Mouse (Mus musculus) MEL (cell line): ENCODE measurements around the gene Tulp4. TPM values are rescaled to one million over a fixed set of nuclear protein-coding genes. Genes with fewer than 3 reads are reported as not detected.

Source experiments
- DNase-seq: peaks from one replicate; pipeline ENCODE4 v3.0.0; 2011; ENCODE audit warnings: low read depth, low spot score
- H3K27ac ChIP-seq: 2 replicates; pipeline ENCODE4 v1.5.1; 2012; ENCODE audit warnings: low read depth, mild to moderate bottlenecking, control low read depth, low read length, moderate library complexity; ENCODE audit not compliant: control insufficient read depth
- H3K27me3 ChIP-seq, 2 experiments: fragments of 150-350 bp in 1 of 2; sonication (generic) in 1 of 2; 2 replicates each; pipeline ENCODE4 v1.6.1; 2012; ENCODE audit warnings: low read length in 2 of 2, mild to moderate bottlenecking in 2 of 2, improper control_type of control experiment in 1 of 2, moderate library complexity in 1 of 2; ENCODE audit not compliant: insufficient read depth in 2 of 2, control insufficient read depth in 1 of 2
- H3K36me3 ChIP-seq, 2 experiments: 2 replicates each; pipeline ENCODE4 v1.6.1; 2012 to 2014; ENCODE audit warnings: low read length in 2 of 2, improper control_type of control experiment in 1 of 2, inconsistent platforms in 1 of 2, mild to moderate bottlenecking in 1 of 2; ENCODE audit not compliant: insufficient read depth in 2 of 2, control insufficient read depth in 1 of 2
- H3K4me1 ChIP-seq, 2 experiments: fragments of 150-350 bp in 1 of 2; sonication (generic) in 1 of 2; 2 replicates each; pipeline ENCODE4 v1.6.1; 2012; ENCODE audit warnings: low read length in 2 of 2, improper control_type of control experiment in 1 of 2, mild to moderate bottlenecking in 1 of 2; ENCODE audit not compliant: insufficient read depth in 2 of 2, control insufficient read depth in 1 of 2
- H3K4me3 ChIP-seq, 2 experiments: fragments of 150-350 bp in 1 of 2; sonication (generic) in 1 of 2; 2 replicates each; pipeline ENCODE4 v1.5.1; 2012; ENCODE audit warnings: low read depth in 2 of 2, low read length in 2 of 2, mild to moderate bottlenecking in 2 of 2, moderate library complexity in 2 of 2, control low read depth in 1 of 2, improper control_type of control experiment in 1 of 2; ENCODE audit not compliant: control insufficient read depth in 1 of 2, insufficient read depth in 1 of 2
- H3K79me2 ChIP-seq: 2 replicates; pipeline ENCODE4 v1.6.1; 2012; ENCODE audit warnings: mild to moderate bottlenecking, low read length, moderate library complexity; ENCODE audit not compliant: control insufficient read depth, poor library complexity, insufficient read depth
- H3K9ac ChIP-seq: 2 replicates; pipeline ENCODE4 v1.6.1; 2012; ENCODE audit warnings: low read depth, mild to moderate bottlenecking, control low read depth, low read length, moderate library complexity; ENCODE audit not compliant: control insufficient read depth, poor library complexity, severe bottlenecking
- H3K9me3 ChIP-seq: fragments of 150-350 bp; sonication (generic); replicated peaks from 2 replicates; pipeline ENCODE4 v1.6.1; 2012; ENCODE audit warnings: mild to moderate bottlenecking, low read length, improper control_type of control experiment, moderate library complexity; ENCODE audit not compliant: insufficient read depth
- BHLHE40 ChIP-seq: IDR thresholded peaks from 2 replicates; pipeline ENCODE4 v1.6.1; 2012; ENCODE audit warnings: low read depth, mild to moderate bottlenecking, inconsistent platforms, low read length, improper control_type of control experiment, borderline replicate concordance
- CHD2 ChIP-seq: IDR thresholded peaks from 2 replicates; pipeline ENCODE4 v1.6.1; 2011; ENCODE audit warnings: low read length, improper control_type of control experiment
- CTCF ChIP-seq, 3 experiments: IDR thresholded peaks in 2 of 3; conservative IDR thresholded peaks in 1 of 3; 2 replicates each; pipeline ENCODE4 v1.5.1; 2011 to 2012; ENCODE audit warnings: low read length in 3 of 3, low read depth in 2 of 3, mild to moderate bottlenecking in 2 of 3, improper control_type of control experiment in 1 of 3, inconsistent platforms in 1 of 3, mixed read lengths in 1 of 3, moderate library complexity in 1 of 3; ENCODE audit not compliant: control insufficient read depth in 1 of 3, insufficient read depth in 1 of 3, poor library complexity in 1 of 3, severe bottlenecking in 1 of 3
- E2F4 ChIP-seq: IDR thresholded peaks from 2 replicates; pipeline ENCODE4 v1.6.1; 2011; ENCODE audit warnings: low read depth, low read length, improper control_type of control experiment, borderline replicate concordance
- ELF1 ChIP-seq: IDR thresholded peaks from 2 replicates; pipeline ENCODE4 v1.6.1; 2014; ENCODE audit warnings: low read depth, mild to moderate bottlenecking, inconsistent platforms, low read length, improper control_type of control experiment, moderate library complexity
- ETS1 ChIP-seq: IDR thresholded peaks from 2 replicates; pipeline ENCODE4 v1.6.1; 2012; ENCODE audit warnings: low read depth, mild to moderate bottlenecking, inconsistent platforms, low read length, improper control_type of control experiment, moderate library complexity
- GATA1 ChIP-seq: IDR thresholded peaks from 2 replicates; pipeline ENCODE4 v1.6.1; 2011; ENCODE audit warnings: low read depth, low read length, improper control_type of control experiment
- HCFC1 ChIP-seq: IDR thresholded peaks from 2 replicates; pipeline ENCODE4 v1.6.1; 2012; ENCODE audit warnings: low read depth, mild to moderate bottlenecking, inconsistent platforms, low read length, improper control_type of control experiment, moderate library complexity
- KAT2A ChIP-seq: conservative IDR thresholded peaks from 2 replicates; pipeline ENCODE4 v1.6.1; 2012; ENCODE audit warnings: low read depth, low read length, improper control_type of control experiment, inconsistent platforms
- MAX ChIP-seq: IDR thresholded peaks from 2 replicates; pipeline ENCODE4 v1.6.1; 2011; ENCODE audit warnings: low read length, improper control_type of control experiment
- MAZ ChIP-seq: IDR thresholded peaks from 2 replicates; pipeline ENCODE4 v1.6.1; 2012; ENCODE audit warnings: low read depth, mild to moderate bottlenecking, inconsistent platforms, low read length, improper control_type of control experiment
- MEF2A ChIP-seq: IDR thresholded peaks from 2 replicates; pipeline ENCODE4 v1.6.1; 2014; ENCODE audit warnings: low read depth, mild to moderate bottlenecking, inconsistent platforms, low read length, improper control_type of control experiment; ENCODE audit not compliant: poor library complexity, insufficient replicate concordance, severe bottlenecking; ENCODE audit errors: extremely low read depth
- MXI1 ChIP-seq: IDR thresholded peaks from 2 replicates; pipeline ENCODE4 v1.6.1; 2011; ENCODE audit warnings: mild to moderate bottlenecking, low read depth, low read length, improper control_type of control experiment
- MYB ChIP-seq: IDR thresholded peaks from 2 replicates; pipeline ENCODE4 v1.6.1; 2011; ENCODE audit warnings: mild to moderate bottlenecking, low read depth, low read length, improper control_type of control experiment
- NELFE ChIP-seq: IDR thresholded peaks from 2 replicates; pipeline ENCODE4 v1.6.1; 2011; ENCODE audit warnings: low read depth, low read length, improper control_type of control experiment
- NRF1 ChIP-seq: IDR thresholded peaks from 2 replicates; pipeline ENCODE4 v1.6.1; 2014; ENCODE audit warnings: low read depth, mild to moderate bottlenecking, inconsistent platforms, low read length, improper control_type of control experiment, moderate library complexity; ENCODE audit not compliant: poor library complexity, insufficient read depth, severe bottlenecking
- POLR2A ChIP-seq, 2 experiments: IDR thresholded peaks; 2 replicates each; pipeline ENCODE4 v1.6.1; 2011 to 2012; ENCODE audit warnings: low read length in 2 of 2, mild to moderate bottlenecking in 2 of 2, control low read depth in 1 of 2, improper control_type of control experiment in 1 of 2, low read depth in 1 of 2, moderate library complexity in 1 of 2; ENCODE audit not compliant: control insufficient read depth in 1 of 2, insufficient read depth in 1 of 2, poor library complexity in 1 of 2
- POLR2AphosphoS5 ChIP-seq: IDR thresholded peaks from 2 replicates; pipeline ENCODE4 v1.6.1; 2012; ENCODE audit warnings: low read depth, borderline replicate concordance, mild to moderate bottlenecking, inconsistent platforms, low read length, moderate library complexity, mixed read lengths
- RCOR1 ChIP-seq: IDR thresholded peaks from 2 replicates; pipeline ENCODE4 v1.6.1; 2012; ENCODE audit warnings: low read depth, mild to moderate bottlenecking, inconsistent platforms, low read length, improper control_type of control experiment
- SMC3 ChIP-seq: IDR thresholded peaks from 2 replicates; pipeline ENCODE4 v1.6.1; 2011; ENCODE audit warnings: low read depth, low read length, improper control_type of control experiment
- TAL1 ChIP-seq: IDR thresholded peaks from 2 replicates; pipeline ENCODE4 v1.6.1; 2012; ENCODE audit warnings: mild to moderate bottlenecking, inconsistent platforms, low read length, moderate library complexity, mixed read lengths
- USF1 ChIP-seq: IDR thresholded peaks from 2 replicates; pipeline ENCODE4 v1.6.1; 2014; ENCODE audit warnings: low read depth, mild to moderate bottlenecking, inconsistent platforms, low read length, improper control_type of control experiment, moderate library complexity
- ZC3H11A ChIP-seq: IDR thresholded peaks from 2 replicates; pipeline ENCODE4 v1.6.1; 2012; ENCODE audit warnings: low read depth, mild to moderate bottlenecking, inconsistent platforms, low read length, improper control_type of control experiment
- ZKSCAN1 ChIP-seq: IDR thresholded peaks from 2 replicates; pipeline ENCODE4 v1.6.1; 2012; ENCODE audit warnings: low read depth, mild to moderate bottlenecking, inconsistent platforms, low read length, improper control_type of control experiment, moderate library complexity
- ZMIZ1 ChIP-seq: IDR thresholded peaks from 2 replicates; pipeline ENCODE4 v1.6.1; 2012; ENCODE audit warnings: low read depth, mild to moderate bottlenecking, inconsistent platforms, low read length, improper control_type of control experiment, moderate library complexity
- polyA plus RNA-seq, 2 experiments: library from polyadenylated mRNA; stranded (reverse) in 1 of 2; unstranded in 1 of 2; fragments of >175 nt in 1 of 2; fragments of >200 nt in 1 of 2; gene quantifications; 2 replicates each; pipeline versions ENCODE4 v1.2.1 to v1.2.4; 2012; ENCODE audit warnings: low replicate concordance in 2 of 2, low read depth in 1 of 2; ENCODE audit not compliant: insufficient read length in 2 of 2, insufficient read depth in 1 of 2, missing spikeins in 1 of 2
- total RNA-seq: library from RNA; depleted of rRNA; stranded (reverse); fragments of 300-350 nt; gene quantifications from 2 replicates; pipeline ENCODE4 v1.2.3, GENCODE M21; 2012

Tulp4 gene
- total and polyA plus RNA-seq, 3 experiments: 7.7 to 59.2 TPM; not detected in 1

GRCm38 (mm10) chr17:6199166-6199565 is 92.9 kb downstream of the Tulp4 start:
- Histone ChIP-seq H3K4me1 (no peaks in the 10 kb centered on the region), H3K27ac (no peak overlapping the region), H3K36me3 (no peaks in the 10 kb centered on the region), H3K27me3 (no peaks in the 10 kb centered on the region), H3K4me3 (no peak overlapping the region), H3K9me3 (no peaks in the 10 kb centered on the region), H3K9ac (no peak overlapping the region), H3K79me2 (no peaks in the 10 kb centered on the region)
- DNase-seq: no peak
- TF ChIP-seq ZC3H11A (no peak), E2F4 (no peak), MAZ (no peak), SMC3 (no peak), ELF1 (no peak), POLR2AphosphoS5 (no peak), BHLHE40 (no peak), TAL1 (no peak)

- Histone ChIP-seq H3K27ac (no peak overlapping the region), H3K36me3 (no peaks in the 10 kb centered on the region), H3K4me1 (no peaks in the 10 kb centered on the region), H3K4me3 (no peak overlapping the region), H3K79me2 (no peaks in the 10 kb centered on the region), H3K9ac (no peak overlapping the region), H3K27me3 (no peaks in the 10 kb centered on the region), H3K9me3 (no peaks in the 10 kb centered on the region)
- TF ChIP-seq ZKSCAN1 (no peak), HCFC1 (no peak), NRF1 (no peak), TAL1 (no peak), CTCF (IDR thresholded peaks at IDR 0.05 in 2 of 3, conservative IDR thresholded peaks at IDR 0.05 in 1 of 3; ENCODE audit: control insufficient read depth in 1 of 3, insufficient read depth in 1 of 3, low read depth in 2 of 3, low read length in 3 of 3, poor library complexity in 1 of 3, severe bottlenecking in 1 of 3) (no peak)
- DNase-seq: no peak
These were observed 95.4 kb downstream of the Tulp4 start for GRCm38 (mm10) chr17:6201522-6202250.

- no peaks in the 10 kb centered on the region for H3K79me2 ChIP-seq
- no peaks in the 10 kb centered on the region for H3K27me3 ChIP-seq
- no peaks in the 10 kb centered on the region for H3K4me1 ChIP-seq
- no peak overlapping the region for H3K27ac ChIP-seq
- H3K9me3 ChIP-seq: no peaks in the 10 kb centered on the region
- no peak overlapping the region for H3K4me3 ChIP-seq
- H3K9ac ChIP-seq: no peak overlapping the region
- DNase-seq: no peak
- no peaks in the 10 kb centered on the region for H3K36me3 ChIP-seq
- TF ChIP-seq TAL1 (no peak), POLR2A (IDR thresholded peaks at IDR 0.05; ENCODE audit: control insufficient read depth in 1 of 2, insufficient read depth in 1 of 2, low read depth in 1 of 2, low read length in 2 of 2, poor library complexity in 1 of 2) (no peak), MYB (no peak), MXI1 (no peak), NELFE (no peak), MAX (no peak), ZKSCAN1 (no peak), ZC3H11A (no peak), ZMIZ1 (no peak), HCFC1 (no peak), KAT2A (no peak), GATA1 (no peak), USF1 (no peak), RCOR1 (no peak), CHD2 (no peak), MEF2A (no peak), ETS1 (no peak)
These were observed 96.3 kb downstream of the Tulp4 start for GRCm38 (mm10) chr17:6202389-6203110.
